Mouse (Mus musculus): Measurements from ENCODE around the gene Clic6.

DNA sequence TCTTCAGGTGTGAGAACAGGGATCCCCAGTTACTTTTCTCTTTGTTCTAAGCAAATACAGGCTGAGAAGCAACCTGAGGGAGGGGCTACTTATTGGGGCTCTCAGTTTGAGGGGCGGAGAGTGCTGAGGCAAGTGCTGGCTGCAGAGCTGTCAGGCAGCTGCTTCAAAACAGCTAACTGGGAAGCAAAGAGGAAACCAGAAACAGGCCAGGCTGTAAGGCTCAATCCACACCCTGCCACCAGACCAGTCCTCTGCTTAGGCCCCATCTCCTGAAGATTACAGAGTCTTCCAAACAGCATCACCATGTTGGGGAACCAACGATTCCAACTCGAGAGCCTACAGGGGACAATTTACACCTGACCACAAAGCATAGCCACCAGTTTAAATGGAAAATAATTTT lies 12.6 kb upstream of the Clic6 start:
- TF ChIP-seq E2F4 (IDR thresholded peaks at IDR 0.05; ENCODE audit: insufficient read depth) (no peak), POLR2AphosphoS2 (IDR thresholded peaks at IDR 0.05; ENCODE audit: insufficient read length, low read depth) (no peak), MAX (IDR thresholded peaks at IDR 0.05; ENCODE audit: low read depth) (no peak), POLR2A (IDR thresholded peaks at IDR 0.05; ENCODE audit: insufficient read length, low read depth) (no peak), SRF (IDR thresholded peaks at IDR 0.05; ENCODE audit: control insufficient read depth, insufficient read length, low read depth) (no peak), MYOG (IDR thresholded peaks at IDR 0.05; ENCODE audit: control insufficient read depth in 1 of 3, insufficient read depth in 1 of 3, insufficient read length in 2 of 3, low read depth in 2 of 3) (no peak), TCF12 (IDR thresholded peaks at IDR 0.05; ENCODE audit: insufficient read depth, poor library complexity, severe bottlenecking) (no peak), MYOD1 (IDR thresholded peaks at IDR 0.05; ENCODE audit: control insufficient read depth in 1 of 3, insufficient read length in 2 of 3, low read depth in 2 of 3) (no peak)

All from myocyte (in vitro differentiated cells).